Mouse (Mus musculus) stomach, embryonic 16.5 days (tissue): ENCODE measurements around the gene Tmem95. TPM values are rescaled to one million over a fixed set of nuclear protein-coding genes. Genes with fewer than 3 reads are reported as not detected.

Experiments used
- ATAC-seq: fragments of 200-750 bp; cut with Nextera tagmentation; 2 replicates; pipeline ENCODE4 v1.8.0; 2017; ENCODE audit warnings: moderate number of reproducible peaks, moderate TSS enrichment; ENCODE audit not compliant: insufficient read depth, low FRiP score
- H3K27ac ChIP-seq: fragments of 300-500 bp; sonication (generic); 2 replicates; pipeline ENCODE4 v1.5.1; 2014; ENCODE audit warnings: low read length
- H3K27me3 ChIP-seq: fragments of 300-500 bp; sonication (generic); 2 replicates; pipeline ENCODE4 v1.6.1; 2014; ENCODE audit warnings: low read length, control low read depth, mixed read lengths; ENCODE audit not compliant: control insufficient read depth, insufficient read depth
- H3K36me3 ChIP-seq: fragments of 300-500 bp; sonication (generic); 2 replicates; pipeline ENCODE4 v1.6.1; 2014; ENCODE audit warnings: low read length; ENCODE audit not compliant: control insufficient read depth, insufficient read depth
- H3K4me1 ChIP-seq: fragments of 300-500 bp; sonication (generic); 2 replicates; pipeline ENCODE4 v1.6.1; 2014; ENCODE audit warnings: low read length, control low read depth, mixed read lengths; ENCODE audit not compliant: control insufficient read depth, insufficient read depth
- H3K4me2 ChIP-seq: fragments of 300-500 bp; sonication (generic); 2 replicates; pipeline ENCODE4 v1.6.1; 2014; ENCODE audit warnings: low read depth, low read length, mixed read lengths
- H3K4me3 ChIP-seq: fragments of 300-500 bp; sonication (generic); replicated peaks from 2 replicates; pipeline ENCODE4 v1.5.1; 2014; ENCODE audit warnings: mild to moderate bottlenecking, low read length
- H3K9ac ChIP-seq: fragments of 300-500 bp; sonication (generic); 2 replicates; pipeline ENCODE4 v1.6.1; 2014; ENCODE audit warnings: low read length
- H3K9me3 ChIP-seq: fragments of 300-500 bp; sonication (generic); replicated peaks from 2 replicates; pipeline ENCODE4 v1.6.1; 2016; ENCODE audit warnings: low read length, control low read depth; ENCODE audit not compliant: control insufficient read depth
- WGBS: fragments of 180-500 bp; shearing (Covaris S2); extraction: QIAGEN DNeasy Blood & Tissue Kit; methylation state at CpG from one replicate; pipeline ENCODE4 v1.1.7; 2014; 5-methylcytosine and 5-hydroxymethylcytosine counted together
- polyA plus RNA-seq: library from polyadenylated mRNA; unstranded; fragments of >200 nt; fragmentation: Nextera tagmentation; extraction: Ambion mirVana; gene quantifications from 2 replicates; pipeline ENCODE4 v1.2.1, GENCODE M21; 2015

Gene Tmem95
- polyA plus RNA-seq, 1 experiment from 2014 or later = not detected

- Histone ChIP-seq H3K36me3 (peaks cover 13% of the 10 kb centered on the region), H3K9ac (peak overlapping the region; percentile 92), H3K4me3 (peak overlapping the region; percentile 88), H3K27me3 (no peaks in the 10 kb centered on the region), H3K9me3 (no peaks in the 10 kb centered on the region), H3K27ac (peak overlapping the region; percentile 99), H3K4me2 (peak overlapping the region; percentile 97), H3K4me1 (peaks cover 20% of the 10 kb centered on the region)
- peak; percentile 82 for ATAC-seq
- 0% methylated on average over 42 of the region's 42 CpGs for WGBS
These were observed 23.6 kb upstream of the Tmem95 start for GRCm38 (mm10) chr11:69901406-69901846.

DNA sequence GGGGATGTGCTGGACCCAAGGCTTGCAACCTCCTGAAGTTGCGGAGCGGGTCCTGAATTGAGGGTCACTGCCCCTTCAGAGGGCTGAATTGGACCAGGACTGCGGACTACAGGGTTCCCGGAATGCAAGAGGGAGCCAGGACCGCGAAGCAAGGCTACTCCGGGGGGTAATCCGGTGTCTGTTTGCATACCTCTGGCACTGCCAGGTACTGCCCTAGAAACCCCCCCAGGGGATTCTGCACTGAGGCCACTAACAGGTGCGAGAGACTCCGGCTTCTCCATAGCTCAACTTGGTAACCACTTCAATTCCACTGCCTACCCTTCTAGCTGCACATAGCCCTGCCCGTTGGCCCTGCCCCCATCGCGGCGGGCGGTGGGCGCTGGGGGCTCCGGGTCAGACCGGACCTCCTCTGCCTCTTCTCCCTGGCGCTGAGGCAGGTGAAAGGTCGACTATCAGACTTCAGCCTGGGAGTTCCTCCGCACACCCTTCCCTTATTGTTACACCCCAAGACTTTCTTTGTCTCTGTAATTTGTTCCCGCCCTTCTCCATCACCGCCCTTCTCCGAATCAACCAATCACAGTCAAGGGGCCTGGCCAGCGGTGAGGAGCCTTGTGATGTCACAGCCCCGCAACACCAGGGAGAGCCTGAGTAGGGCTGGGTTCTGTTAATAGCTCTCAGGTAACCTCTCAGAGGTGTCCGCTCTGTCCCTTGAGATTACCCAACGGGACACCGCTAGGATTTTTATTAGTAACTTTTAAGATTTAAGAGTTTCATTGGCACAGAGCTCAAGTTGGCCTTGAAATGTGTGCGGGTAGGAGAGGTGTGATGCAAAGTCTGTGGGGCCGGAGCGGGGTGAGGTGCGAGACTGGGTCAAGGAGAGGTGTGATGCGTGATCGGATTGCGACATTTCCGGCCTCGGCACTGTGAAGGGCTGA lies 22.9 kb upstream of the Tmem95 start, which contains the start of the genes 2810408A11Rik and Neurl4:
TSS of gene 2810408A11Rik (minus strand) at position 517 of the 935 bp plus-strand sequence.
TSS of gene Neurl4 (plus strand) at position 602 of the 935 bp plus-strand sequence.
- peak within 1 kb of the TSS; percentile 88 for H3K4me3 ChIP-seq
- peak within 1 kb of the TSS; percentile 97 for H3K4me2 ChIP-seq
- H3K9ac ChIP-seq = peak within 1 kb of the TSS; percentile 92
- H3K9me3 ChIP-seq = no peaks in the 10 kb centered on the region
- no peaks in the 10 kb centered on the region for H3K27me3 ChIP-seq
- peaks cover 6% of the 10 kb centered on the region; the same call in 1 of the 2 replicates for H3K36me3 ChIP-seq
- H3K4me1 ChIP-seq = peaks cover 20% of the 10 kb centered on the region
- 0% methylated on average over 38 of the region's 38 CpGs for WGBS
- ATAC-seq = peak; percentile 95
- peak within 1 kb of the TSS; percentile 99 for H3K27ac ChIP-seq

DNA sequence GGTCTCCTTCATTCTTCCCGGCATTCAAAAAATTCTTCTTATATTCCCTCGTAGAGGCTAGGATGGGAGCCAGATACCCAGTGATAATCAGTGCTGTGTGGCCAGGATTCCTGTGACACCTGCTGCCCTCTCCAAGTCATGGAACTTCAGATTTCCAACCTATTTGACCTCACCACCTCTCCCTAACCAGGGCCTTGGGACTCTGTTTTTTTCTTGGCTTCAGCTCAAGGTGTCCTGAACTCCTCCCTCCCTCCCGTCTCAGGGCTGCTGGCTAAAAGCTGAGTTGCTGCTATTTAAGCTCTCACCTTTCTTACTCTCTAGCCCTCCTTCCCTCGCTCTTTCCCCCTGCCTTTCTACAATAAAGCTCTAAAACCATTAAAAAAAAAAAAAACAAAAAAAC lies 22.1 kb upstream of the Tmem95 start:
- 25% methylated on average over 4 of the region's 4 CpGs for WGBS
- Histone ChIP-seq H3K4me1 (peaks cover 20% of the 10 kb centered on the region), H3K9ac (peak overlapping the region; percentile 51), H3K4me3 (peak overlapping the region; percentile 88), H3K4me2 (peak overlapping the region; percentile 97), H3K9me3 (no peaks in the 10 kb centered on the region), H3K27ac (no peak overlapping the region), H3K27me3 (no peaks in the 10 kb centered on the region), H3K36me3 (peaks cover 4% of the 10 kb centered on the region; the same call in 1 of the 2 replicates)
- no peak for ATAC-seq

- H3K27me3 ChIP-seq = no peaks in the 10 kb centered on the region
- WGBS = 64% methylated on average over 4 of the region's 4 CpGs
These were observed 17.5 kb upstream of the Tmem95 start, which contains the start of gene Acap1 for GRCm38 (mm10) chr11:69895291-69895690. Gene Acap1 (minus strand): TSS chr11:69895539.

GRCm38 (mm10) chr11:69894671-69895070 lies 16.9 kb upstream of the Tmem95 start:
- 77% methylated on average over 5 of the region's 5 CpGs for WGBS

More at GRCm38 (mm10) chr11:69895291-69895690, 17.5 kb upstream of the Tmem95 start, which contains the start of gene Acap1:
- no peak for ATAC-seq
- H3K9ac ChIP-seq = no peak within 1 kb of the TSS
- no peak within 1 kb of the TSS for H3K4me2 ChIP-seq
- H3K9me3 ChIP-seq = no peaks in the 10 kb centered on the region
- H3K4me3 ChIP-seq = no peak within 1 kb of the TSS
- no peak within 1 kb of the TSS for H3K27ac ChIP-seq
- peaks cover 8% of the 10 kb centered on the region for H3K4me1 ChIP-seq
- no peaks in the 10 kb centered on the region for H3K36me3 ChIP-seq

DNA sequence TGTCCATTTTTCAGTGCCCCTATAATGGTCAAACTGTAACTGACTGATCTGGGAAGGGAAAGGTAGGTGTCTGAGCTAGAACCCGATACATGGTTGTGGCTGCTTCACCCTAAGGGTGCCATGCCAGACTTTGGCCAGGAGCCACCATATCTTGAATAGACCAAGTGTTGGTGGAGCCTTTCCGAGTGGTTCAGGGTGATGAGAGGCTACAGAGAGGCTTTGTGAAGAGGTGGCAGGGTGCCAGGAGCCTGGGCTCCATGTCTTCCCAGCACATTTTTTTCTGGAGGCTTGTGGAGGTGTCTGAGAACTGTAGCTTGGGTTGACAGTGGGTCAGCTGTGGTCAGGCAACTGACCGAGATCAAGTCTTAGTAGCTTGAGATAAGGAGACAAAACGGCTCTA lies 13.7 kb upstream of the Tmem95 start:
- H3K4me2 ChIP-seq = no peak overlapping the region
- no peaks in the 10 kb centered on the region for H3K27me3 ChIP-seq
- ATAC-seq = no peak
- H3K9ac ChIP-seq = no peak overlapping the region
- H3K4me3 ChIP-seq = no peak overlapping the region
- 0 out of 2 replicates have a peak, but pooled peaks cover 4% of the 10 kb centered on the region for H3K4me1 ChIP-seq
- H3K9me3 ChIP-seq = no peaks in the 10 kb centered on the region
- no peak overlapping the region for H3K27ac ChIP-seq
- 60% methylated on average over 4 of the region's 4 CpGs for WGBS
- no peaks in the 10 kb centered on the region for H3K36me3 ChIP-seq

More at GRCm38 (mm10) chr11:69894671-69895070, 16.9 kb upstream of the Tmem95 start:
- Histone ChIP-seq H3K36me3 (no peaks in the 10 kb centered on the region), H3K27ac (no peak overlapping the region), H3K4me1 (peaks cover 4% of the 10 kb centered on the region; the same call in 1 of the 2 replicates), H3K4me3 (no peak overlapping the region), H3K27me3 (no peaks in the 10 kb centered on the region), H3K9me3 (no peaks in the 10 kb centered on the region), H3K9ac (no peak overlapping the region), H3K4me2 (no peak overlapping the region)
- ATAC-seq = no peak

GRCm38 (mm10) chr11:69886907-69887635 lies 9.3 kb upstream of the Tmem95 start:
- Histone ChIP-seq H3K27ac (no peak overlapping the region), H3K4me1 (peaks cover 4% of the 10 kb centered on the region; the same call in 1 of the 2 replicates), H3K36me3 (no peaks in the 10 kb centered on the region), H3K4me3 (no peak overlapping the region), H3K9me3 (no peaks in the 10 kb centered on the region), H3K9ac (no peak overlapping the region), H3K4me2 (no peak overlapping the region), H3K27me3 (no peaks in the 10 kb centered on the region)
- 50% methylated on average over 8 of the region's 8 CpGs for WGBS
- no peak for ATAC-seq

GRCm38 (mm10) chr11:69884663-69885062 lies 6.8 kb upstream of the Tmem95 start:
- 69% methylated on average over 8 of the region's 8 CpGs for WGBS
- Histone ChIP-seq H3K4me2 (peak overlapping the region; percentile 25), H3K27me3 (no peaks in the 10 kb centered on the region), H3K4me1 (peaks cover 17% of the 10 kb centered on the region), H3K36me3 (no peaks in the 10 kb centered on the region), H3K4me3 (no peak overlapping the region), H3K27ac (peak overlapping the region; percentile 37), H3K9me3 (no peaks in the 10 kb centered on the region), H3K9ac (0 out of 2 replicates have a peak overlapping the region, but pooled peaks have one; percentile 16)
- no peak for ATAC-seq
